Mouse (Mus musculus) small intestine, adult 2 months (tissue): ENCODE results near the gene Gm26602.

Experiments used
- CTCF ChIP-seq: fragments of 200-500 bp; IDR thresholded peaks from 2 replicates; pipeline ENCODE4 v1.5.1; 2012; ENCODE audit warnings: low read depth, mild to moderate bottlenecking, control low read depth, inconsistent platforms, low read length, moderate library complexity, mixed read lengths; ENCODE audit not compliant: insufficient replicate concordance, insufficient read length; ENCODE audit errors: extremely low read depth
- POLR2A ChIP-seq: fragments of 200-500 bp; IDR thresholded peaks from 2 replicates; pipeline ENCODE4 v1.6.1; 2012; ENCODE audit warnings: low read depth, mild to moderate bottlenecking, control low read depth, inconsistent platforms, low read length, moderate library complexity

- TF ChIP-seq POLR2A, result no peak
- TF ChIP-seq CTCF, result no peak
Measured at GRCm38 (mm10) chr10:79877174-79877573, 33.5 kb upstream of the Gm26602 start.
